Mouse (Mus musculus) heart, embryonic 14.5 days (tissue): ENCODE measurements at regions not wholly inside any gene's neighbourhood (a gene's known extent, or its start where the extent isn't known, plus 50 kb on each side); places are given as distances from the start of the nearest gene placed in this dataset.

Experiments used
- ATAC-seq: fragments of 200-750 bp; cut with Nextera tagmentation; 2 replicates; pipeline ENCODE4 v1.8.0; 2017; ENCODE audit warnings: low read depth, moderate TSS enrichment; ENCODE audit not compliant: insufficient number of reproducible peaks, insufficient read depth, low FRiP score
- H3K27ac ChIP-seq, 2 experiments: fragments of 200-500 bp in 1 of 2; fragments of 300-500 bp in 1 of 2; sonication (generic) in 1 of 2; replicated peaks in 1 of 2; 2 replicates each; pipeline ENCODE4 v1.5.1; 2012 to 2014; ENCODE audit warnings: low read depth in 2 of 2, low read length in 2 of 2, control low read depth in 1 of 2, mild to moderate bottlenecking in 1 of 2, mixed read lengths in 1 of 2; ENCODE audit not compliant: control insufficient read depth in 1 of 2, insufficient read depth in 1 of 2
- H3K27me3 ChIP-seq: fragments of 300-500 bp; sonication (generic); 2 replicates; pipeline ENCODE4 v1.6.1; 2014; ENCODE audit warnings: mild to moderate bottlenecking, low read length, control low read depth; ENCODE audit not compliant: control insufficient read depth, insufficient read depth
- H3K36me3 ChIP-seq: fragments of 300-500 bp; sonication (generic); 2 replicates; pipeline ENCODE4 v1.6.1; 2014; ENCODE audit warnings: mild to moderate bottlenecking, control low read depth, low read length, mixed read lengths; ENCODE audit not compliant: control insufficient read depth, insufficient read depth
- H3K4me1 ChIP-seq, 2 experiments: fragments of 200-500 bp in 1 of 2; fragments of 300-500 bp in 1 of 2; sonication (generic) in 1 of 2; 2 replicates each; pipeline ENCODE4 v1.6.1; 2012 to 2014; ENCODE audit warnings: low read length in 2 of 2, control low read depth in 1 of 2, mixed read lengths in 1 of 2; ENCODE audit not compliant: control insufficient read depth in 2 of 2, insufficient read depth in 2 of 2
- H3K4me2 ChIP-seq: fragments of 300-500 bp; sonication (generic); 2 replicates; pipeline ENCODE4 v1.6.1; 2014; ENCODE audit warnings: mild to moderate bottlenecking, low read length
- H3K4me3 ChIP-seq, 2 experiments: fragments of 200-500 bp in 1 of 2; fragments of 300-500 bp in 1 of 2; sonication (generic) in 1 of 2; 2 replicates each; pipeline ENCODE4 v1.5.1; 2012 to 2014; ENCODE audit warnings: low read length in 2 of 2, mild to moderate bottlenecking in 2 of 2, control low read depth in 1 of 2, low read depth in 1 of 2, moderate library complexity in 1 of 2; ENCODE audit not compliant: control insufficient read depth in 1 of 2, insufficient read depth in 1 of 2
- H3K9ac ChIP-seq: fragments of 300-500 bp; sonication (generic); 2 replicates; pipeline ENCODE4 v1.6.1; 2014; ENCODE audit warnings: mild to moderate bottlenecking, low read length
- H3K9me3 ChIP-seq: fragments of 300-500 bp; sonication (generic); 2 replicates; pipeline ENCODE4 v1.6.1; 2016; ENCODE audit warnings: low read length, control low read depth; ENCODE audit not compliant: control insufficient read depth
- WGBS: fragments of 180-500 bp; shearing (Covaris S2); extraction: QIAGEN DNeasy Blood & Tissue Kit; methylation state at CpG from one replicate; pipeline ENCODE4 v1.1.7; 2014; 5-methylcytosine and 5-hydroxymethylcytosine counted together

DNA sequence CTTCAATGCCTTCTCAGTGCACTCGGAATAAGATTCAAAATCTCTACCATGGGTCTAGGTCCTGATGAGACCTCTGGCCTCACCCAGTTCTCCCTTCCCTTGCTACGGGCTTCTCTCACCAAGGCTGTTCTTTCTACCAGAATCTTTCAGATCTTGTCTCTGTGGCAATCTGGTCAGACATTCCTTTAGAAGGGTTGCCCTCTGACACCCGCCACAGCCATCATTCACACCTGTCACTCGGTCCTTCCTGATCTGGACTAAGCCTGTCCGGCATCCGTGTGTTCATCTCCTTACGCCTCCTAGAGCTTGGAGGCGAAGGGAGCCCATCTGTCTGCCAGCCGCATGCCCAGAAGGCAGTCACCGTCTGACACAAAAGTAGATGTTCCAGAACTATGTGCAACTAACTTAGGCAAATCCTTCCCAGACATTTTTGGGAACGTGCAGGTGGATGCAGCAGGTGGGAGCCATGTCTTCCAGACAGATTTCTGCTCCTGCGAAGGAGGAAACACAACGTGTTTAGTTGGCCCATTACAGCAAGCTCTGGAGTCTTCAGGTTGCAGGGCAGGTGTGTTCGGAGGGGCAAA, 77.7 kb downstream of the Fam76b start:
- Histone ChIP-seq H3K27me3 (no peaks in the 10 kb centered on the region), H3K4me1 (peaks cover 3 to 4% of the 10 kb centered on the region in 2 experiments; a peak in 1 of 4 replicates), H3K27ac (no peak overlapping the region), H3K4me3 (no peak overlapping the region), H3K9ac (no peak overlapping the region), H3K4me2 (no peak overlapping the region), H3K9me3 (no peaks in the 10 kb centered on the region), H3K36me3 (no peaks in the 10 kb centered on the region)
- ATAC-seq, result no peak
- WGBS, result 80% methylated on average over 14 of the region's 14 CpGs

DNA sequence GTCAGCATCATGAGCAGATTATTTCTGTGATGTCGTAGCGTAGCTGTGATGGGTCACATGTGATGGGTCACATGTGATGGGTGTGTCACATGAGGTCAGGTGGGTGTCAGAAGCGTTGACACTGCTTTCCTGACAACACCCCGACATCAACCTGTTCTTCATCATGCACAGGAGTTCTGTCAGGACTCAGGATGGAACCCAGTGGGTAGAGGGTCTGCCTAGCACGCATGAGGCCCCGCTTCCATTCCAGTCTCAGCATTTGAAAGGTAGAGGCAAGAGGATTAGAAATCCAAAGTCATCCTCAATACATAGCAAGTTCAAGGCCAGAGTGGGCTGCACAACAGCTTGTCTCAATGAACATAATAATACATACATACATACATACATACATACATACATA, 79.2 kb downstream of the Fam76b start:
- H3K4me3 ChIP-seq, result no peak overlapping the region
- no peak for ATAC-seq
- no peak overlapping the region for H3K9ac ChIP-seq
- no peaks in the 10 kb centered on the region for H3K36me3 ChIP-seq
- no peak overlapping the region for H3K4me2 ChIP-seq
- no peak overlapping the region for H3K27ac ChIP-seq
- WGBS, result 78% methylated on average over 6 of the region's 6 CpGs
- H3K9me3 ChIP-seq, result no peaks in the 10 kb centered on the region
- peaks cover 3 to 4% of the 10 kb centered on the region in 2 experiments; a peak in 1 of 4 replicates for H3K4me1 ChIP-seq
- H3K27me3 ChIP-seq, result no peaks in the 10 kb centered on the region

DNA sequence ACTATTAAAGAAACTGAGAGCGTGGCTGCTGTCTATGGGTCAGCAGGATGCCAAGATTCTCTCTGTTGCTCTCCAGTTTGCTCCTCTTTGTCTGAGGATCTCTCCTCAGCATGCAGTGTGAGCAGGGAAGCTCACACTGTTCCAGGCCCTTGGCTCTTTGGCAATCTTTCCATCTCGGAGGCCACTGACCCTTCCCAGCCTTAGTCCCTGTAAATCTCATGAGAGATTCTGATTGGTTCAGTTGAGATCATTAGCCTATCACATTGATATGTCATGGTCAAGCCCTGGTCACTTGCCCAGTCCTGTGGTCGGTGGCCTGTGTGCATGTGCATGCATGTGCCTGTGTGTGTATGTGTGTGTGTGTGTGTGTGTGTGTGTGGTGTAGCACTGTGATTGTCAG, 82.1 kb downstream of the Fam76b start:
- Histone ChIP-seq H3K9ac (no peak overlapping the region), H3K4me3 (no peak overlapping the region), H3K4me2 (no peak overlapping the region), H3K27ac (no peak overlapping the region), H3K4me1 (no peaks in the 10 kb centered on the region; a peak in 1 of 4 replicates), H3K36me3 (no peaks in the 10 kb centered on the region), H3K9me3 (no peaks in the 10 kb centered on the region), H3K27me3 (no peaks in the 10 kb centered on the region)
- no peak for ATAC-seq
- 62% methylated on average over 3 of the region's 3 CpGs for WGBS

DNA sequence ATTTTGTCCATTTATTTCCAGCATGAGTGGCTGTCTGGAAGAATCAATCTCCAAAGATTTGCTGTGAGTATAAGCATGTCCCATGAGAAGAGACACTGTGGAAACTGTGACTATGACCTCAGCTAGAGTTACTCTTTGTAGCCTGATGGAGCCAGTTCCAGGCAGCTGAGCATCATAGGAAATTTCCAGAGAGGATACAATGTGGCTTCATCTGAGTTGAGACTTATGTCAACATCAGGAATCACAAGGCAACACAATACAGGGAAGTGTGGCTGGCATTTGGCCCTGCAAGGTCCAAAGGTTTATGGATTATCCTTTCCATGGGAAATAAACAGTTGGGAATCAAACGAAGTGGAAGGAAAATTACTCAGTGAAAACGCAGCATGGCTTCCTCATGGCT, 82.6 kb downstream of the Fam76b start:
- Histone ChIP-seq H3K27ac (no peak overlapping the region), H3K4me1 (no peaks in the 10 kb centered on the region; a peak in 1 of 4 replicates), H3K36me3 (no peaks in the 10 kb centered on the region), H3K27me3 (no peaks in the 10 kb centered on the region), H3K4me3 (no peak overlapping the region), H3K4me2 (no peak overlapping the region), H3K9ac (no peak overlapping the region), H3K9me3 (no peaks in the 10 kb centered on the region)
- ATAC-seq, result no peak
- WGBS, result 71% methylated on average over 2 of the region's 2 CpGs

DNA sequence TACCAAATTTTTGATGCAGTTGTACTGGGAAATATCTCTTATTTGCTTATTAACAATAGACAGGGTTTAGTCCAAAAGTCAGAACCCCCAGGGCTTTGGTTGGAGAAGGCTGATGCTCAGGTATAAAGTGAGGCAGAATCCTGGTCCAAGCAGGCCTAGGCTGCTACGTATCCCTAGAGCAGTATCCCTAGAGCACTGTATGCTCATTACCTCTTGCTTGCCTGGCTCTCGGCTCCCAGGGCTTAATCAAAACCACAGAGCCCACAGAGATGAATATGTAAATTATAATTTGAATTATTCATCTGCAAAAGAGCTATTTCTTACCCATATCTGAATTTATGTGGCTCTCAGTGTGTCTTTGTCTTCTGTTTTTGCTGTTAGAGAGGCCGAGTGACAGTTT, 85.9 kb downstream of the Fam76b start:
- no peak overlapping the region for H3K27ac ChIP-seq
- H3K4me1 ChIP-seq, result no peaks in the 10 kb centered on the region; a peak in 1 of 4 replicates
- no peak overlapping the region for H3K9ac ChIP-seq
- H3K4me3 ChIP-seq, result no peak overlapping the region
- no peak for ATAC-seq
- H3K9me3 ChIP-seq, result no peaks in the 10 kb centered on the region
- 87% methylated on average over 3 of the region's 3 CpGs for WGBS
- H3K4me2 ChIP-seq, result no peak overlapping the region
- no peaks in the 10 kb centered on the region for H3K36me3 ChIP-seq
- H3K27me3 ChIP-seq, result no peaks in the 10 kb centered on the region

DNA sequence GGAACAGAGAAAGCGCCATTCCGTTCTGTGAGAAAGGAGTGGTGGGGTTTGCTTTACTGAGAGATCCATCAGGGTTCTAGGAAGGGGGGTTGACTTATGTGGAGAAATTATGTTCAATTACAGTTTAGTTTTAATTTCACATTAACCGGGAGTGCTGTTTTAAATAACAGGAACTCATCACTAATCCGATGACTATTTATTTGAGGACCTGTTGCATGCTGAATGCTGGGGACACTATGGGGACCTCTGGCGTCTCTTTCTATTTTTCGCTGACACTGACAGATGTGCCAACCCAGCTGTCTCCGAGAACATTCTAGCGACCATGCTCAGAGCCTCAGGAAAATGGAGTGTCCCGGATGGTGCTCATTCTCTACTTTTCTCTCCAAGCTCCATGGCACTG, 86.6 kb downstream of the Fam76b start:
- Histone ChIP-seq H3K27me3 (no peaks in the 10 kb centered on the region), H3K9me3 (no peaks in the 10 kb centered on the region), H3K27ac (no peak overlapping the region), H3K4me3 (no peak overlapping the region), H3K4me1 (no peaks in the 10 kb centered on the region; a peak in 1 of 4 replicates), H3K9ac (no peak overlapping the region), H3K36me3 (no peaks in the 10 kb centered on the region), H3K4me2 (no peak overlapping the region)
- ATAC-seq, result no peak
- WGBS, result 88% methylated on average over 9 of the region's 9 CpGs

DNA sequence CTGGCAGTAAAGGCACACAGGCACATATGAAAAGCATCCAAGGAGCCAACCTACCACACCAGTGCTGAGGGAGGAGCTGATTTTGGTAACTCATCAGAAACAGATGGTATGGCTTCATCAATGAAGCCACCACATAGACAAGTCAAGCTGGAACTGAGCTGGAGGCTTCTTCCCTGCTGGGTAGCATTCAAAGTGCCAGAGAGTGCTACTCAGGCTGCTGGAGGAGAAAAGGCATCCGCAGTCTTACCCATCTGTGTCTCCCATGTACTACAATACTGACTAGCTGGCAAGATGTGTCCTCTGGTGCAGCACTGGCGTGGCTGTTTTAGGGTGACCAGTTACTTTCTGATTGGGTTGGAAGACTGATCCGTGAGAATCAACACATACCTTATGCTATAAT, 87.3 kb downstream of the Fam76b start:
- no peaks in the 10 kb centered on the region for H3K36me3 ChIP-seq
- H3K4me1 ChIP-seq, result no peaks in the 10 kb centered on the region; a peak in 1 of 4 replicates
- no peak overlapping the region for H3K9ac ChIP-seq
- no peaks in the 10 kb centered on the region for H3K9me3 ChIP-seq
- no peak overlapping the region for H3K4me2 ChIP-seq
- ATAC-seq, result no peak
- H3K27ac ChIP-seq, result no peak overlapping the region
- no peaks in the 10 kb centered on the region for H3K27me3 ChIP-seq
- 83% methylated on average over 3 of the region's 3 CpGs for WGBS
- no peak overlapping the region for H3K4me3 ChIP-seq

DNA sequence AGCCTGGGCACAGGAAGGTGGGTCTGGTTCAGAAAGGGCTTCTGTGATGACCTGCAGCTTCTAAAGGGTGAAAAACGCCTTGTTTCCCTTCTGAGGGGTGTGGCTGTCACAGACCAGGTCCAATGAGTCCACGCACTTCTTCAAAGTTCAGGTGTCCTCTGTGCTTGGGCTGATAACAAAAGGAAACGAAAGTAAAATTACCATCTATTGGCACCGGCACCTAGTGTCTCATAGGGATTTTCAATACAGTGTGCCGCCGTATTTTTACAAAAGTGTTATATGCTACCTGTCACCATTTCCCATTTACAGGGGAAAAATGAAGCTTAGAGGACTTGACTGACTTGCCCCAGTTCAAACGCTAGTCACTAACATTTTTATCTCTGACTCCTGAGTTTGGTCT, 89.3 kb downstream of the Fam76b start:
- no peak overlapping the region for H3K4me2 ChIP-seq
- H3K9ac ChIP-seq, result no peak overlapping the region
- H3K27me3 ChIP-seq, result no peaks in the 10 kb centered on the region
- H3K9me3 ChIP-seq, result no peaks in the 10 kb centered on the region
- WGBS, result 84% methylated on average over 7 of the region's 7 CpGs
- no peaks in the 10 kb centered on the region; a peak in 1 of 4 replicates for H3K4me1 ChIP-seq
- no peaks in the 10 kb centered on the region for H3K36me3 ChIP-seq
- ATAC-seq, result no peak
- no peak overlapping the region for H3K4me3 ChIP-seq
- no peak overlapping the region for H3K27ac ChIP-seq
